Mouse (Mus musculus): ENCODE results near the gene H2-Ab1.

Gene H2-Ab1

GRCm38 (mm10) chr17:34305380-34306030 lies 48.0 kb downstream of the H2-Ab1 start, which contains the start of gene H2-Eb1:
Gene H2-Eb1 (plus strand): TSS chr17:34305867.
- in situ Hi-C loops (cut with MboI, MseI) = no loop called here

GRCm38 (mm10) chr17:34306407-34306806 lies 48.9 kb downstream of the H2-Ab1 start:
- in situ Hi-C loops (cut with MboI, MseI) = no loop called here

- in situ Hi-C loops (cut with MboI, MseI) = no loop called here
These were observed 49.7 kb downstream of the H2-Ab1 start for GRCm38 (mm10) chr17:34307216-34307615.

GRCm38 (mm10) chr17:34308161-34308560 lies 50.7 kb downstream of the H2-Ab1 start:
- in situ Hi-C loops (cut with MboI, MseI) = no loop called here

- in situ Hi-C loops (cut with MboI, MseI) = no loop called here
These were observed 51.7 kb downstream of the H2-Ab1 start for GRCm38 (mm10) chr17:34309225-34309624.

GRCm38 (mm10) chr17:34309683-34310385 lies 52.3 kb downstream of the H2-Ab1 start:
- in situ Hi-C loops (cut with MboI, MseI) = loop anchor here (5.0 kb wide), 1 partner anchor 43 kb away; no protein-coding TSS in a partner anchor

GRCm38 (mm10) chr17:34310526-34310925 lies 53.0 kb downstream of the H2-Ab1 start:
- in situ Hi-C loops (cut with MboI, MseI) = loop anchor here (5.0 kb wide), 1 partner anchor 43 kb away; no protein-coding TSS in a partner anchor

GRCm38 (mm10) chr17:34312185-34312584 lies 54.7 kb downstream of the H2-Ab1 start:
- in situ Hi-C loops (cut with MboI, MseI) = loop anchor here (5.0 kb wide), 1 partner anchor 45 kb away; no protein-coding TSS in a partner anchor

GRCm38 (mm10) chr17:34313393-34313792 lies 55.9 kb downstream of the H2-Ab1 start:
- in situ Hi-C loops (cut with MboI, MseI) = loop anchor here (5.0 kb wide), 1 partner anchor 46 kb away; no protein-coding TSS in a partner anchor

- in situ Hi-C loops (cut with MboI, MseI) = loop anchor here (5.0 kb wide), 1 partner anchor 47 kb away; no protein-coding TSS in a partner anchor
These were observed 56.8 kb downstream of the H2-Ab1 start for GRCm38 (mm10) chr17:34314286-34314685.

GRCm38 (mm10) chr17:34315512-34315911 lies 58.0 kb downstream of the H2-Ab1 start:
- in situ Hi-C loops (cut with MboI, MseI) = no loop called here

- in situ Hi-C loops (cut with MboI, MseI) = no loop called here
These were observed 59.2 kb downstream of the H2-Ab1 start for GRCm38 (mm10) chr17:34316697-34317096.

- in situ Hi-C loops (cut with MboI, MseI) = no loop called here
These were observed 59.8 kb downstream of the H2-Ab1 start for GRCm38 (mm10) chr17:34317275-34317674.

Data from T-helper 1 cell (primary cell).